Mouse (Mus musculus): ENCODE data around the gene Atp1a3.

The Atp1a3 gene

DNA sequence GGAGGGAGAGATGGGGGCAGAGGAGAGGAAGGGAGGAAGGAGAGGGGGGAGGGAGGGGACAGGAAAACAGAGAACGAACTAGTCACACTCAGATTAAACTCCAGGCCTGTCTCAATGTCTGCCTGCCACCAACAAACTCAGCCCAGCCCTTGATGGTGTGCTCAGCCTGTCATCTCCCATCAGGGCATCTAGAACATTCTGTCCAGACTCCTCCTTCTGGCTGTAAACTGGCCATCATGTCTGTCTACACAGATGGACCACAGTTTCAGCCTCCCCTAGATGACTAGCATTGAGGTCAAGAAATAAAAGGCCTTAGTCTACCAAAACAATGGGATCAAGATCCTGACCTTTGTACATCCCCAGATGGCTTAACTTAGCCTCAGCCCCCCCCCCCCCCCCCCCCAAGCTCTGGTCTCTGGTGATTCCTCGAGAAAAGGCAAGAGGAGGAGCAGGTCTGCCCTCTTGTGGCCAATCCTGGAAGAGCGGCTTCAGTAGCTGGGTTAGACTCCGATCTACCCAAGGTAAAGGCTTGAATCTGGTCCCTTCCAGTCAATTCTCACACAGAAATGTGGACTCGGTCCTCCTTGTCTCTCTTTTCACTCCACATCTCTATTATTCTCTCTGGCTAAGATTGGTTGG lies 40.7 kb downstream of the Atp1a3 start:
- DNase-seq (ENCODE audit: low spot score in 2 of 2) = peak; percentile 67

DNA sequence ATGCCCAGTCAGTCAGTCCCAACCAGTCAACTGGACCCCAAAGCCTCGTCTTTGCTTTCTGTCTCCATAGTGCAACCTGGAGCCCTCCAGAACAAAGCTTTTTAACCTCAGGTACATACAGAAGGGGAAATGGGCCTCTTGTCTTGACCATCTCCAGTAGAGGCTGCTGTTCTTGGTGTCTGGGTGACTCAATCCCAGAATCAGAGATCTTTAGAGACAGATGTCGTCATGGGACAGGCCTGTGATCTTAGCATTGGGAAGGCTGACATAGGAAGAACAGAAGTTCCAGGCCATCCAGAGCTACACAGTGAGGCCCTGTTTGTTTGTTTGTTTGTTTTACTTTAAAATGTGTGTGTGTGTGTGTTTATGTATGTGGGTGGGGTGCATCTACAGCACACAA lies 41.5 kb downstream of the Atp1a3 start:
- no peak for DNase-seq (ENCODE audit: low spot score in 2 of 2)

DNA sequence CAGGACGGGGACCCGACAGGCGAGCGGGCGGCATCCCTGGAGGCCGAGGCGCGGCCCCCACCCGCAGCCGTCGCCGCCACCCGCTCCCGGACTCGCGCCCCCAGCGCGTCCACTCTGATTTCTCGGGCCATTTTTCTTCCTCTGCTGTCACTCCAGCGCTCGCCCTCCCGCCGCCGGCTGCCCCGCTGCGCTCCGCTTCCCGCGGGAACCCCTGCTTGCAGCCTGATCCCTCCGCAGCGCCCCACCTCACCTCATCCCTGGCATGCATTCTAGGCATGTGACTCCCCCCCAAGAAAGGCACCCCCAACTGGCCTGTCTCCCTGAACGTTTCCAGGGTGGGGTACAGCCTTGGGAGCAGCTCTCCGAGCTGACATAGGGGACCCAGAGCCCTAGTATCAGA lies 50.5 kb downstream of the Atp1a3 start:
- no peak for DNase-seq (ENCODE audit: low spot score in 2 of 2)

DNA sequence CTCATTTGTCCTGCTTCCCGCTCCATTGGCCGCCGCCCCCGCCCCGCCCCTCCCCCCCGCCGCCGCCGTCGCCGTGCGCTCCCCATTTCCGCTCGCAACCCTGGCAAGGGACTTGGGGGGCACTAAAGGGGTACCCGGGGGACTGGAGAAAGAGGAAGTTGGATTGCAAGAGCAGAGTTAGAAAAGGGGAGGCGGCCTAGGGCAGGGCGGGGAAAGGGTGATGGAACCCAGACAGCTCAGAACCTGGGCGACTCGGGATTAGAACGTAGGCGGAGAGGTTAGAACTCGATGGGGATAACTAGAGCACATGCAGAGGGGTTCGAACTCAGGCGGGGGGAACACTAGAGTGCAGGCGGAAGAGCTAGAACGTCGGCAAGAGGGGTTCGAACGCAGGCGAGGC lies 51.3 kb downstream of the Atp1a3 start:
- no peak for DNase-seq (ENCODE audit: low spot score in 2 of 2)

DNA sequence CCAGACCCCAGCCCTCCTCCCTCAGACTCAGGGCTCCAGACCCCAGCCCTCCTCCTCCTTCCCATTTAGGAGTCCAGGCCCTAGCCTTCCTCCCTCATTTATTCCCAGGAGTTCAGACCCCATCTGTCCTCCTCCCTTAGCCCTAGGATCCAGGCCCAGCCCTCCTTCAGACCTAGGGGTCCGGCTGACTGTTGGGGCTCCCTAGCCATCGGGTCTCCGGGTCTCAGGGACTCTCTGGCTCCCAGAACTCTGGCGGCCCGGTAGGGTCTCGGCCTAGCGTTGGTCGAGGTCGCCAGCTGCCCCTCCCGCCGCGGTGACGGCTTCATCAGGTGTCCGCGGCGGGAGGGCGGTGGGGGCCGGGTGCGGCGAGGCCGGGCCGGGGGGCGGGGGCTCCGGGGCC lies 51.8 kb downstream of the Atp1a3 start:
- DNase-seq (ENCODE audit: low spot score in 2 of 2) = no peak

DNA sequence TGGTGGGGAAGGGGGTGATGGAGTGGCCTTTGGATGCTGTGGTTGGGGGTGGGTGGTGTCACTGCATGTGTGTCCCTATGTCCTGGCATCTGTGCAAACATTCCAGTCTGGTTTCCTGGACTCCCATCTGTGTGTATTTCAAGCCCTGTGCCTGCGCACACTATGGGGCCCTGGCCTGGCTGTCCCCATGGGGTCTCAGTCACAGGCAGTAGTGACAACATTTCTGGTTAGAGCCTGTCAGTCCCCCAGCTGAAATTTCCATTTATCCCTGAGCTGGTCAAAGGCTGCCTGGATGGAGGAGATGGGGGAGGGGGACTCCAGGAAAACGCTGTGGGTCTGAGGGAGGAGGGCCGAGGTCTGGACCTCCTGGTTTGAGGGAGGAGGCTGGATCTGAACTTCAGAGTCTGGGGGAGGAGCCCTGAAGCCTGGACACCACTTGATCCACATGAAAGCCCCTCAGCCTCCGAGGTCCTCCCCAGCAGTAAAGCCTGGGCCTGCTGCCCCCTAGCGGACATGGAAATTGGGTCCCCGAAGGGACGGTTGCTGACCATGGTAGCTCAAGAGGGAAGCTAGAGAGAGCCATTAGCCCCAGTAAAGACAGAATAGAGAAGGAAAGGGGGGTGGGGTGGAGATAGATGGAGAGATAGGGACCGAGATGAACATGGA lies 55.7 kb downstream of the Atp1a3 start:
- DNase-seq (ENCODE audit: low spot score in 2 of 2) = no peak

DNA sequence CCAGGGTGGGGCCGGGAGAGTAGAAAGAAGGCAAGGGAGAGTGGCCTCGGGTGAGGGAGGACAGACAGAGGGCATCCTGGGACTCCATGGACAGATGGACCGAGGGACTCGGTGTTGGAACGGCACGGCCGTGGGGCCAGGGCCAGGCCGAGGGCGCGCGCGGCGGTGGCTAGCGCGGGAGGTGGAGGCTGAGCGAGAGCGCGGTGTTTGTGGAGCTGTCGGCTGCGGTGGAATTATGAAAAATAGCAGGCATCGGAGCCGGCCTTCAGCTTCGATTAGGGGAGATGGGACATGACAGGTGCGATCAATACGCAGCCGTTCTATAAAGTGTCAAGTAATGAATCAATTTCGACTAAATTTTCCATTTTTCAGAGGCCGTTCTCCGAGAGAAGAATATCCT lies 57.0 kb downstream of the Atp1a3 start:
- no peak for DNase-seq (ENCODE audit: low spot score in 2 of 2)

DNA sequence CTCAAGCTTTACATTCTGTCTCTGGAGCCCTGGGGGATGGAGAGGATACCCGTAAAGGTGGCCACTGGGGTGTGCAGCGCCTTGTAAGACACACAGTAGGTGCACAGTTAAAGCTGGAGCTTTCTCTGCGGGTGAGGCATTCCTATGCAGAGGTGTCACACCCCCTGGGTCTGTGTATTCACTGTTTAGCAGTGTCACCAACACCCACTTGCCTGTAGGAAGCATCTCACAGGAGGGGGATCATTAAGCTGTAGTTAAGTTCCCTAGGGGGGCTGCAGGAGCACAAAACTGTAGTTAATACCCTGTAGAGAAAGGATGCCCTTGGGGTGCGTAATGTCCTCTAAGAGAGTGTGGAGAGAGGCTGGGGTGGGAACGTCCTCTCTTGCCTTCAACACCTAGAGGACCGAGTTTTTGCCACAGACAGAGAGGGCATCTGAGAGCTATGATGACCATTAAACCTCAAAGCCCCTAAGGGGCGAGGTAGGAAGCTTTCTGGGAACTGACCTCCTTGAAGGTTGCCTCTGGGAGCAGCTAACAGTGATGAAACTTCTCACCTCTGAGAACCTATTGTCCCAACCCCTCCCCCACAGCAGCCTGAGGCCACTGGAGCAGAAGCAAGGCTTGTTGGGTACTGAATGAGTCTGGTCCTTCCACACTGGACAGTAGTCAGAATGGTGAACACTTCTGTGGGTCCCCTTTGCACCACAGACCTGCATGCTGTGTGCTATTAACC lies 58.3 kb downstream of the Atp1a3 start:
- DNase-seq (ENCODE audit: low spot score in 2 of 2) = no peak

DNA sequence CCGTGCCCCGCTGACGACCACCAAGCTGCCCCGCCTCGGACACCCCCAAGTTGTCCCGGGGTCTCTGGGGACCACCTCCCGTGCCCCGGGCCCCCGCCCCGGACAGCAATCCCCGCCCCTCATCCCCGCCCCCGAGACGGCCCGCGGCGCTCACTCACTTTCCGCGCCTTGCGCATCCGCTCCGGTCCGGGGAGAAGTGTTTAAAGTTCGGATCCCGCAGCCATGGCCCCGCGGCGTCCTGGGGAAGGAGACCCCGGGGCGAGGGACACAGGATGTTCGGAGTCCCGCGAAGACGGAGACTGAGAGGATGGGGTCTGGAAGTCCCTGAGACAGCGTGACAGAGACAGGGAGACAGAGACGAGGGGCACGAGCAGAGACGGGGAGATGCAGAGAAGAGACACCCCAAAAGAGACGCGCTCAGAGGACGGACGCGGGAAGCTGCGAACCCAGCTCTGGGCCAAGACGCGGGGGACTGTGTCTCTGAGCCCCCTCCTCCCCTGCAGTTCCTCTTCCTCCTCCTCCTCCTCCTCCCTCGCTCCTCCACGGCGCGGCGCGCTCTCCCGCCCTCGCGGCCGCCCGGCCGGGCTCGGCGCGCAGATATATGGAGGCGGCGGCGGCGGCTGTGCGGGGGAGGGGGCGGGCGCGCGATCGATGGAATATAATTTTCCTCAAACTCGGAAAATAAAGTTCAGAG lies 61.4 kb downstream of the Atp1a3 start, which contains the start of gene Gm4881:
Gm4881 (minus strand) TSS at position 238 of the 694 bp plus-strand sequence.
- DNase-seq (ENCODE audit: low spot score in 2 of 2) = no peak

DNA sequence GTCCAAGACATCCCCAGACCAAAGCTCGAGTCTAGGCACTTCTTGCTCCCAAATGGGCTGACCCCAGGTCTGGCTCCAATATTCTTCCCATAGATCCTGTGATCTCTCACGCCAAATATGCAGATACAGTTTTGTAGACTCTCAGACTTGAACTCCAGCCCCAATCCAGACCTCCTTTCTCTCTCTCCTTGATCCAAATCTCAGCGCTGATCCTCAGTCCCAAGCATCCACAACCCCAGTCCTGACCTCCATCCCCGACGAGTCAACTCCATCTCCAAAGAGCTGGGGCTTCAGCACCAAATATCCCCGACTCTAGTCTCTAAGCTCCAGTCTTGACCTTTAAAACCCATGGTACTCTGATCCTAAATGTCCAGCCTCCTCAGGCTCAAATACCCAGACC lies 62.1 kb downstream of the Atp1a3 start:
- no peak for DNase-seq (ENCODE audit: low spot score in 2 of 2)

DNA sequence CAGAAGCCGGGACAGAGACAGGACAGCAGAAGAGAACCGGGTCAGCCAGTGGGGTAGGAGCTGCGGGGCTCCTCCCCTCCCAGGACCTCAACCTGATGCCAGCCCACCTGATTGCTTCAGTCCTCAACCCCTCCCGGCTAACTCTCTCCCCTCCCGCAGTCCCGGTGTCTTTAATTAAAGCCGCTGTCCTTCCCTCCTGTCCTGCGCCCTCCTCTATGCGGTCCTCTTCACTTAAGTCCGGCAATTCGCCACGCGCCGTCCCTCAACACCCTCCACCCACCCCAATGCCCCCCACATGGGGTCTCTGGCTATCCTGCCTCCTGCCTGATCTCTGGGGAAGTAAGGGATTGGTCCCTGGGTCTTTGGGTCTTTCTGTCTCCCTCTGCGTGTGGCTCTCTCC lies 74.1 kb downstream of the Atp1a3 start:
- no peak for DNase-seq (ENCODE audit: low spot score in 2 of 2)

DNA sequence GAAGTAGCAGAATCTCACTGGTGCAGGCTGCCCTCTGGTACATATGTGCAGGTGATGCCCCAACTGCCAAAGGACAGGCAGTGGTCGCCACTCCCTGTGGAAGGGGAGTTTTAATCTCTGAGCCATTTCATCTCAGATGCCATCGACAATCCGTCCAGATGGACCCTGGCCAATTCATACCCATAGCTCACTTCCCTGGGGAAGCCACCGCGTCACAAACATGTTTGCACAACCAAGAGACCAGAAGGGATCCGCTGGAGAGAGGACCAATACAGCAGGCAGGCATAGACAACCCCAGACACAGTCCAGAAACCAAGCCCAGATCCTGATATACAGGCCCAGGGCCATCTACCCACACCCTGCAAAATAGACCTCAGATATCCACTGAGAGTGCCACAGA lies 75.3 kb downstream of the Atp1a3 start:
- DNase-seq (ENCODE audit: low spot score in 2 of 2) = no peak
